Mouse (Mus musculus) MEL (cell line): Measurements from ENCODE around the gene Ak5. TPM values are rescaled to one million over a fixed set of nuclear protein-coding genes. Genes with fewer than 3 reads are reported as not detected.

ENCODE experiments used
- DNase-seq: peaks from one replicate; pipeline ENCODE4 v3.0.0; 2011; ENCODE audit warnings: low read depth, low spot score
- H3K27ac ChIP-seq: 2 replicates; pipeline ENCODE4 v1.5.1; 2012; ENCODE audit warnings: low read depth, mild to moderate bottlenecking, control low read depth, low read length, moderate library complexity; ENCODE audit not compliant: control insufficient read depth
- H3K27me3 ChIP-seq, 2 experiments: fragments of 150-350 bp in 1 of 2; sonication (generic) in 1 of 2; 2 replicates each; pipeline ENCODE4 v1.6.1; 2012; ENCODE audit warnings: low read length in 2 of 2, mild to moderate bottlenecking in 2 of 2, improper control_type of control experiment in 1 of 2, moderate library complexity in 1 of 2; ENCODE audit not compliant: insufficient read depth in 2 of 2, control insufficient read depth in 1 of 2
- H3K36me3 ChIP-seq, 2 experiments: 2 replicates each; pipeline ENCODE4 v1.6.1; 2012 to 2014; ENCODE audit warnings: low read length in 2 of 2, improper control_type of control experiment in 1 of 2, inconsistent platforms in 1 of 2, mild to moderate bottlenecking in 1 of 2; ENCODE audit not compliant: insufficient read depth in 2 of 2, control insufficient read depth in 1 of 2
- H3K4me1 ChIP-seq, 2 experiments: fragments of 150-350 bp in 1 of 2; sonication (generic) in 1 of 2; 2 replicates each; pipeline ENCODE4 v1.6.1; 2012; ENCODE audit warnings: low read length in 2 of 2, improper control_type of control experiment in 1 of 2, mild to moderate bottlenecking in 1 of 2; ENCODE audit not compliant: insufficient read depth in 2 of 2, control insufficient read depth in 1 of 2
- H3K4me3 ChIP-seq, 2 experiments: fragments of 150-350 bp in 1 of 2; sonication (generic) in 1 of 2; 2 replicates each; pipeline ENCODE4 v1.5.1; 2012; ENCODE audit warnings: low read depth in 2 of 2, low read length in 2 of 2, mild to moderate bottlenecking in 2 of 2, moderate library complexity in 2 of 2, control low read depth in 1 of 2, improper control_type of control experiment in 1 of 2; ENCODE audit not compliant: control insufficient read depth in 1 of 2, insufficient read depth in 1 of 2
- H3K79me2 ChIP-seq: 2 replicates; pipeline ENCODE4 v1.6.1; 2012; ENCODE audit warnings: mild to moderate bottlenecking, low read length, moderate library complexity; ENCODE audit not compliant: control insufficient read depth, poor library complexity, insufficient read depth
- H3K9ac ChIP-seq: 2 replicates; pipeline ENCODE4 v1.6.1; 2012; ENCODE audit warnings: low read depth, mild to moderate bottlenecking, control low read depth, low read length, moderate library complexity; ENCODE audit not compliant: control insufficient read depth, poor library complexity, severe bottlenecking
- H3K9me3 ChIP-seq: fragments of 150-350 bp; sonication (generic); replicated peaks from 2 replicates; pipeline ENCODE4 v1.6.1; 2012; ENCODE audit warnings: mild to moderate bottlenecking, low read length, improper control_type of control experiment, moderate library complexity; ENCODE audit not compliant: insufficient read depth
- CHD2 ChIP-seq: IDR thresholded peaks from 2 replicates; pipeline ENCODE4 v1.6.1; 2011; ENCODE audit warnings: low read length, improper control_type of control experiment
- CTCF ChIP-seq, 3 experiments: IDR thresholded peaks in 2 of 3; conservative IDR thresholded peaks in 1 of 3; 2 replicates each; pipeline ENCODE4 v1.5.1; 2011 to 2012; ENCODE audit warnings: low read length in 3 of 3, low read depth in 2 of 3, mild to moderate bottlenecking in 2 of 3, improper control_type of control experiment in 1 of 3, inconsistent platforms in 1 of 3, mixed read lengths in 1 of 3, moderate library complexity in 1 of 3; ENCODE audit not compliant: control insufficient read depth in 1 of 3, insufficient read depth in 1 of 3, poor library complexity in 1 of 3, severe bottlenecking in 1 of 3
- EP300 ChIP-seq, 2 experiments: IDR thresholded peaks; 2 replicates each; pipeline ENCODE4 v1.6.1; 2011; ENCODE audit warnings: improper control_type of control experiment in 2 of 2, low read length in 2 of 2, low read depth in 1 of 2, mild to moderate bottlenecking in 1 of 2
- ETS1 ChIP-seq: IDR thresholded peaks from 2 replicates; pipeline ENCODE4 v1.6.1; 2012; ENCODE audit warnings: low read depth, mild to moderate bottlenecking, inconsistent platforms, low read length, improper control_type of control experiment, moderate library complexity
- GABPA ChIP-seq: IDR thresholded peaks from 2 replicates; pipeline ENCODE4 v1.6.1; 2012; ENCODE audit warnings: low read depth, mild to moderate bottlenecking, inconsistent platforms, low read length, improper control_type of control experiment, moderate library complexity
- GATA1 ChIP-seq: IDR thresholded peaks from 2 replicates; pipeline ENCODE4 v1.6.1; 2011; ENCODE audit warnings: low read depth, low read length, improper control_type of control experiment
- HCFC1 ChIP-seq: IDR thresholded peaks from 2 replicates; pipeline ENCODE4 v1.6.1; 2012; ENCODE audit warnings: low read depth, mild to moderate bottlenecking, inconsistent platforms, low read length, improper control_type of control experiment, moderate library complexity
- JUND ChIP-seq: IDR thresholded peaks from 2 replicates; pipeline ENCODE4 v1.6.1; 2011; ENCODE audit warnings: low read depth, mild to moderate bottlenecking, improper control_type of control experiment, low read length
- KAT2A ChIP-seq: conservative IDR thresholded peaks from 2 replicates; pipeline ENCODE4 v1.6.1; 2012; ENCODE audit warnings: low read depth, low read length, improper control_type of control experiment, inconsistent platforms
- MAX ChIP-seq: IDR thresholded peaks from 2 replicates; pipeline ENCODE4 v1.6.1; 2011; ENCODE audit warnings: low read length, improper control_type of control experiment
- MAZ ChIP-seq: IDR thresholded peaks from 2 replicates; pipeline ENCODE4 v1.6.1; 2012; ENCODE audit warnings: low read depth, mild to moderate bottlenecking, inconsistent platforms, low read length, improper control_type of control experiment
- MYC ChIP-seq: IDR thresholded peaks from 2 replicates; pipeline ENCODE4 v1.6.1; 2011; ENCODE audit warnings: low read depth, mild to moderate bottlenecking, low read length, improper control_type of control experiment, moderate library complexity
- NELFE ChIP-seq: IDR thresholded peaks from 2 replicates; pipeline ENCODE4 v1.6.1; 2011; ENCODE audit warnings: low read depth, low read length, improper control_type of control experiment
- NRF1 ChIP-seq: IDR thresholded peaks from 2 replicates; pipeline ENCODE4 v1.6.1; 2014; ENCODE audit warnings: low read depth, mild to moderate bottlenecking, inconsistent platforms, low read length, improper control_type of control experiment, moderate library complexity; ENCODE audit not compliant: poor library complexity, insufficient read depth, severe bottlenecking
- POLR2AphosphoS2 ChIP-seq: IDR thresholded peaks from 2 replicates; pipeline ENCODE4 v1.6.1; 2011; ENCODE audit warnings: low read length, improper control_type of control experiment
- POLR2AphosphoS5 ChIP-seq: IDR thresholded peaks from 2 replicates; pipeline ENCODE4 v1.6.1; 2012; ENCODE audit warnings: low read depth, borderline replicate concordance, mild to moderate bottlenecking, inconsistent platforms, low read length, moderate library complexity, mixed read lengths
- RCOR1 ChIP-seq: IDR thresholded peaks from 2 replicates; pipeline ENCODE4 v1.6.1; 2012; ENCODE audit warnings: low read depth, mild to moderate bottlenecking, inconsistent platforms, low read length, improper control_type of control experiment
- SMC3 ChIP-seq: IDR thresholded peaks from 2 replicates; pipeline ENCODE4 v1.6.1; 2011; ENCODE audit warnings: low read depth, low read length, improper control_type of control experiment
- TCF12 ChIP-seq: IDR thresholded peaks from 2 replicates; pipeline ENCODE4 v1.6.1; 2014; ENCODE audit warnings: low read depth, mild to moderate bottlenecking, inconsistent platforms, low read length, improper control_type of control experiment, moderate library complexity
- UBTF ChIP-seq: IDR thresholded peaks from 2 replicates; pipeline ENCODE4 v1.6.1; 2012; ENCODE audit warnings: low read depth, mild to moderate bottlenecking, inconsistent platforms, low read length, improper control_type of control experiment, moderate library complexity, borderline replicate concordance; ENCODE audit not compliant: insufficient read depth
- USF2 ChIP-seq, 2 experiments: IDR thresholded peaks; 2 replicates each; pipeline ENCODE4 v1.6.1; 2011 to 2012; ENCODE audit warnings: improper control_type of control experiment in 2 of 2, low read length in 2 of 2, borderline replicate concordance in 1 of 2, inconsistent platforms in 1 of 2, low read depth in 1 of 2, mild to moderate bottlenecking in 1 of 2; ENCODE audit not compliant: insufficient read depth in 1 of 2
- ZC3H11A ChIP-seq: IDR thresholded peaks from 2 replicates; pipeline ENCODE4 v1.6.1; 2012; ENCODE audit warnings: low read depth, mild to moderate bottlenecking, inconsistent platforms, low read length, improper control_type of control experiment
- ZKSCAN1 ChIP-seq: IDR thresholded peaks from 2 replicates; pipeline ENCODE4 v1.6.1; 2012; ENCODE audit warnings: low read depth, mild to moderate bottlenecking, inconsistent platforms, low read length, improper control_type of control experiment, moderate library complexity
- ZMIZ1 ChIP-seq: IDR thresholded peaks from 2 replicates; pipeline ENCODE4 v1.6.1; 2012; ENCODE audit warnings: low read depth, mild to moderate bottlenecking, inconsistent platforms, low read length, improper control_type of control experiment, moderate library complexity
- ZNF384 ChIP-seq: IDR thresholded peaks from 2 replicates; pipeline ENCODE4 v1.6.1; 2012; ENCODE audit warnings: low read depth, mild to moderate bottlenecking, inconsistent platforms, low read length, improper control_type of control experiment
- polyA plus RNA-seq, 2 experiments: library from polyadenylated mRNA; stranded (reverse) in 1 of 2; unstranded in 1 of 2; fragments of >175 nt in 1 of 2; fragments of >200 nt in 1 of 2; gene quantifications; 2 replicates each; pipeline versions ENCODE4 v1.2.1 to v1.2.4; 2012; ENCODE audit warnings: low replicate concordance in 2 of 2, low read depth in 1 of 2; ENCODE audit not compliant: insufficient read length in 2 of 2, insufficient read depth in 1 of 2, missing spikeins in 1 of 2
- total RNA-seq: library from RNA; depleted of rRNA; stranded (reverse); fragments of 300-350 nt; gene quantifications from 2 replicates; pipeline ENCODE4 v1.2.3, GENCODE M21; 2012

Ak5 gene
- total and polyA plus RNA-seq, 3 experiments, result 0.06 to 0.31 TPM; not detected in 1

GRCm38 (mm10) chr3:152490423-152490822 lies 177.7 kb downstream of the Ak5 start:
- no peak overlapping the region for H3K4me3 ChIP-seq
- TF ChIP-seq ETS1 (no peak), MAX (no peak), POLR2AphosphoS2 (no peak), RCOR1 (no peak), NELFE (no peak), JUND (no peak), KAT2A (no peak), ZKSCAN1 (no peak), CTCF (IDR thresholded peaks at IDR 0.05 in 2 of 3, conservative IDR thresholded peaks at IDR 0.05 in 1 of 3; ENCODE audit: control insufficient read depth in 1 of 3, insufficient read depth in 1 of 3, low read depth in 2 of 3, low read length in 3 of 3, poor library complexity in 1 of 3, severe bottlenecking in 1 of 3) (no peak), EP300 (IDR thresholded peaks at IDR 0.05; ENCODE audit: low read depth in 1 of 2, low read length in 2 of 2) (no peak)
- H3K4me1 ChIP-seq, result no peaks in the 10 kb centered on the region
- H3K79me2 ChIP-seq, result no peaks in the 10 kb centered on the region
- no peak for DNase-seq
- H3K9me3 ChIP-seq, result no peaks in the 10 kb centered on the region
- H3K9ac ChIP-seq, result no peak overlapping the region
- no peaks in the 10 kb centered on the region for H3K36me3 ChIP-seq
- H3K27me3 ChIP-seq, result no peaks in the 10 kb centered on the region; a peak in 1 of 4 replicates
- H3K27ac ChIP-seq, result no peak overlapping the region

GRCm38 (mm10) chr3:152488964-152489363 lies 179.2 kb downstream of the Ak5 start:
- Histone ChIP-seq H3K36me3 (no peaks in the 10 kb centered on the region), H3K27ac (no peak overlapping the region), H3K9me3 (no peaks in the 10 kb centered on the region), H3K79me2 (no peaks in the 10 kb centered on the region), H3K27me3 (no peaks in the 10 kb centered on the region; a peak in 1 of 4 replicates), H3K9ac (no peak overlapping the region), H3K4me1 (no peaks in the 10 kb centered on the region), H3K4me3 (no peak overlapping the region)
- TF ChIP-seq MAX, result no peak
- TF ChIP-seq CHD2, result no peak
- no peak for TF ChIP-seq USF2 (IDR thresholded peaks at IDR 0.05; ENCODE audit: borderline replicate concordance in 1 of 2, insufficient read depth in 1 of 2, low read depth in 1 of 2, low read length in 2 of 2)
- TF ChIP-seq ZMIZ1, result no peak
- no peak for TF ChIP-seq SMC3
- no peak for TF ChIP-seq CTCF (IDR thresholded peaks at IDR 0.05 in 2 of 3, conservative IDR thresholded peaks at IDR 0.05 in 1 of 3; ENCODE audit: control insufficient read depth in 1 of 3, insufficient read depth in 1 of 3, low read depth in 2 of 3, low read length in 3 of 3, poor library complexity in 1 of 3, severe bottlenecking in 1 of 3)
- TF ChIP-seq MYC, result no peak
- DNase-seq, result no peak

GRCm38 (mm10) chr3:152484206-152484605 lies 184.0 kb downstream of the Ak5 start:
- Histone ChIP-seq H3K9ac (no peak overlapping the region), H3K27me3 (no peaks in the 10 kb centered on the region; a peak in 1 of 4 replicates), H3K36me3 (no peaks in the 10 kb centered on the region; a peak in 1 of 4 replicates), H3K4me1 (peaks cover under 1 to 2% of the 10 kb centered on the region in 2 experiments; a peak in 1 of 4 replicates), H3K79me2 (no peaks in the 10 kb centered on the region), H3K27ac (no peak overlapping the region), H3K4me3 (no peak overlapping the region), H3K9me3 (no peaks in the 10 kb centered on the region)
- no peak for DNase-seq
- TF ChIP-seq MAZ, result no peak
- no peak for TF ChIP-seq USF2 (IDR thresholded peaks at IDR 0.05; ENCODE audit: borderline replicate concordance in 1 of 2, insufficient read depth in 1 of 2, low read depth in 1 of 2, low read length in 2 of 2)
- TF ChIP-seq RCOR1, result no peak
- no peak for TF ChIP-seq POLR2AphosphoS2
- no peak for TF ChIP-seq ZNF384
- TF ChIP-seq ZMIZ1, result no peak
- no peak for TF ChIP-seq NRF1
- no peak for TF ChIP-seq HCFC1
- no peak for TF ChIP-seq ZC3H11A
- no peak for TF ChIP-seq POLR2AphosphoS5
- no peak for TF ChIP-seq EP300 (IDR thresholded peaks at IDR 0.05; ENCODE audit: low read depth in 1 of 2, low read length in 2 of 2)
- TF ChIP-seq SMC3, result no peak
- no peak for TF ChIP-seq GATA1
- TF ChIP-seq GABPA, result no peak
- TF ChIP-seq UBTF, result no peak
- no peak for TF ChIP-seq TCF12
